Mouse (Mus musculus) adrenal gland, postnatal 14 days (tissue): ENCODE results near the gene Ccdc73. TPM values are rescaled to one million over a fixed set of nuclear protein-coding genes. Genes with fewer than 3 reads are reported as not detected.

Experiments
- DNase-seq: peaks from one replicate; pipeline ENCODE4 v3.0.0; 2021; ENCODE audit warnings: mixed read lengths
- total RNA-seq: library from RNA; stranded (reverse); gene quantifications from 2 replicates; pipeline ENCODE4 v1.2.3, GENCODE M21; 2021

Gene Ccdc73
- total RNA-seq, 1 experiment from 2014 or later, result 4.4 TPM

DNA sequence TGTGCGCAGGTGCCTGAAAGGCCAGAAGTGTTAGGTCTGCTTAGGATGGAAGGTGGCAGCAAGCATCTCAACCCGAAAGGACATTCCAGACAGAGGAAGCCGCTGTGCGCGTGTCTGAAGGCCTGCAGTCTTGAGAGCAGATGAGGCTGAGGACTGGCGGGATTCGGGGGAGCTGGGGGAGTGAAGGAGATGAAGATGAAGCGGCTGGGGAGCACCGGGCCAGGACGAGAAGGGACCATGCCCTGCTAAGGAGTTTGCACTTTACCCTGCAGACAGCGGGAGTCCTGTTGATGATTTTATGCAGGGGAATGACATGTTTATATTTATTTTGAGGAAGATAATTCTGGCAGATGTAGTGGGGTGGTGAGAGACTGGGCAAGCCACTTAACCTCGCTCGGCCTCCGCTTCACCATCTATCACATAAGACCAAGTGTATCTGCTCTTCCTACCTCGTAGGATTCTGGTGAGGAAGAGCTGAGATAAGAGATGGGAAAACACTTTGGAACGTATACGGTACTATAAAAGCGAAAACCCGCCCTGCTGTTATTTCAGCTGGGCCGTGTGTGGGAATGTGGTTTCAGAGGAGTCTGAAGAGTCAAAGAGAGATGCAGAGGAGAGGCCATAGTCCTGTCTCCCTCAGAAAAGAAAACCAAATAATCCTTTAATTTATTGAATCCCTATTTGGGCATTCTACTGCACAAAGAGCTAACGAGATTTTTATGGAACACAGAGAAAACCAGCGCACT lies 159.5 kb downstream of the Ccdc73 start:
- no peak for DNase-seq

DNA sequence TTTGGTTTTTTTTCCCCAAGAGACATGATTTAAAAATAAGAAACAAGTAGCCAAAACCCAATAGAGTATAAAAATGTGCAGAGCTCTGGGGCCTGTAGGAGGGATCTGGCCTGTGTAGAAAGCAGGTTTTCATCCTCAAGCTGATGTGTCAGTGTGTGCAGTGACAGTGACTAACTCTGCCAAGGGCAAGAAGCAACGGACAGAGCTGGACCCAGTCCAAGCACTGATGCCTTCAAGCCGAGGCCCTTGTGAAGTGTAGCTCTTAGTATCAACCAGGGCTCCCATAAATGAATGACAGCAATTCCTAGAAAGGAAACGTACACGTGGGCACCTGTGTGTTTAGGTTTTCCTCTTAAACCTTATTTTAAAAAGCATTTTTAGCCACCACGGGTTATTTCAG lies 161.2 kb downstream of the Ccdc73 start:
- peak; percentile 82 for DNase-seq

DNA sequence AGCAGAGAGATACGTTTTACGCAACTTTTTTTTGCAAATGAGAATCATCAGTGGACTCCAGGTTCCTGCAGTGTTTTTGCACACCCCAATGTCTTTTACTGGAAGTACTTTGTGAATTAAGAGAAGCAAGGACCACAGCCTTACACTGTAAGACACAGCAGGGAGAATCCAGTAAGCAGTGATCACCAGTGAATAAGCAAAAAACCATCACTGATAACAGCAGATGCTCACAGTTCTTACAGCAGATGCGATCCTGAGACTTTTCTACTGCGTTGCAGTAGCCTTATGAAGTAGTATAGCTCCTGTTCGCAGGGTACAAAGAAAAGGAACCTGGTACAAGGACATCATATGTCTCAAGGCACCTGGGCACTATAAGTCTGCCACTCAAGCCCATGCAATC lies 162.9 kb downstream of the Ccdc73 start:
- DNase-seq, result no peak

DNA sequence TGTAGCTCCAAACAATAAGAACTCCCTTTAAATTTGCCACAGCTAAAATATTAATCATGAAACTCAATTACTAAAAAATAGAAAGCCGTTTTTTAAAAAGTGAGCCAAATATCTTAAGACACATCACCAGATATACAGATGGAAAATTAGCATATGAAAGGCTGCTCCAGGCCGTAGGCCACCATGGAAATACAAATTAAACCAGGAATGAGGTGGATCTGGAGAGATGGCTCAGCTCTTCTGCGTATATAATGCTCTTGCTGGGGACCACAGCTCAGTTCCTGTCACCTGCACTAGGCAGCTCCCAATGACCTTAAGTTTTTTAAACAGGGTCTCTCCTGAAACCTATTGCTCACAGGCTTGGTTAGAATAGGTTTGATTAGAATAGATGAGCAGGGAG lies 166.5 kb downstream of the Ccdc73 start:
- DNase-seq, result no peak

DNA sequence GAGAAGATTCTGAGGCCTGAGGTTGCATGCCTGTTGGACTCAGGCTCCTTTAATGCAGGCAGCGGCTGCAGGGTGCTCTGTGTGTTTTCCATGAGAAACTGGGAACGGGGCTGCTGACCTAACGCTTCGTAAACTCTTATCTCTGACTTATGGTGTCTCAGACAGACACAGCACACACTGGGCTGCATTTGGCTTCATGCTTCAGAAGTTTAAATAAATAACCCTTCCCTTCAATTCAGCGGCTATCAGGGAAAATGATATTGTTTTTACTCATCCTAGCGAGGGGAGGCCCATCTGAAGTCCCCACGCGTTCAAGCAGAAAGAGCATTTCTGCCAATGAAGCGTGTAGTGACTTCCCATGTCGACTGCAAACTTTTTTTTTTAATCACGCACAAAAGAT lies 168.4 kb downstream of the Ccdc73 start:
- no peak for DNase-seq

DNA sequence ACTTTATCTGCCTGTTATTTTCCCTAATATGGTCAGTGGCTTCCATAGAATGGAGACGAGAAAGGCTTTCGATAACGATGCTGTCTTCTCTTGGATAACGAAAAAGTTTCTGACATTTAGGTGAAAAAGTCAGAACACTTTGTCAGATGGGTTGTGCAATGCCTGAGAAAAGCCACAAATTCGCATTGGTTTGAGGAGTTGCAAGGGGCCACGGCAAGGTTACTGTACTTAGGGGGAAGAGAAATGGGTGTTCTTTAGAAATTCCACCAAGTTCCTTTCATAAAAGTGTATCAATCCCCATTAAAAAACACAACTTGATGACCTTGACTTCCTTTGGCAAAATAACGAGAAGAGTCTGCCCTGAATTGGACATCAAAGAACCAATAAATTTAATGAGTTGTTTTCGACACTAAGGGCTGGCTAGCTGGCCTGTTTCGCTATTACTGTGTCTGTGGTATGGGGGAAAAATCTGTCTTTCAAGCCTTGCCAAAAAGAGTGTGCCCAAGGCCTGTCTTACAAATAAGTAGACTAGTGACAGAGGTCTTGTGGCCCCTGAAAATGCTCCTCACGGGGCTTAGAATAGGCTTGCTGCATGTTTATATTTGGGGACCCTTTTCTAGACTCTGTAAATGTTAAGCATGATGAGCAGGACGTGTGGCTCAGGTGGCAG lies 168.9 kb downstream of the Ccdc73 start:
- peak; percentile 46 for DNase-seq

DNA sequence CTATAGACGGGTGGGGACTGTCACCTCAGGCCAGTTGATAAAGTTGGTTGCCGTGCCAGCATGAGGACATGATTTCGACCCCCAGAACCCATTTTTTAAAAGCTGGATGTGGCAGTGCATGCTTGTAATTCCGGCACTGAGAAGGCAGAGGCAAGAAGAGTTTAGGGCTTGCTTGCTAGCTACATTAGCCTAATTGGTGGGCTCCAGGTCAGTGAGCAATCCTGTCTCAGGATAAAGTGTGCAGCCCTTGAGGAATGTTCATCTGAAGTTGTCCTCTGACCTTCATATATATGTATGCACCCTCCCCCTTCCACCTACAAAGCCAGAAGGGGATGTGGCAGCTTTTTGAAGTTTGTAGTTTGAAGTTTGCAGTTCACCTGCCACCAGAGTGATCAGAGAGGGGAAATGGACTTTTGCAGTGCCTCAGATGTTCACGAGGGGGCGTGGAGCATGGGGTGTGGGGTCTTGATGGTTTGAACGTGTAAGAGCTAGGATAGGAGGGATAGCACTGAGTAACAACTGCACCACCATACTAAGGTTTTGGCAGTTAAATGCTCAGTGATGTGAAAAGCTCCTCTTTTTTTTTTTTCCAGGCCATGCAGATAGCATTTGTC lies 170.5 kb downstream of the Ccdc73 start:
- DNase-seq, result no peak

DNA sequence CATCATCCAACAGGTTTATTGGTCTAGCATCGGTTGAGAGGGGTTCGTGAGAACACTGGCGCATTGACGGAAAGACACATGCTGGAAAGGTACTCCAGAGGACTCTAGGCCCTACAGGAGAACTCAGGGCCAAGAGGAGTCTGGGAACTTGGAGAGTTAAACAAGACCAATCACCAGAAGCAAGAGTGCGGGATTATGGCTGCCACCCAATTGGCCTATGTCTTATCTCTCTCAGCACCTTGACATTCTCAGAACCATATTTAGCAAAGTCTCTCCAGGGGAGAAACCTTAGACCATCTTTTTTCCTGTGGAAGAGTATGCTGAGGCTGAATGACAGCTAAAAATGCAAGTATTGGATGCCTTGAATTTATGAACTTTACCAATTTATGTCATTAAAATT lies 171.3 kb downstream of the Ccdc73 start:
- DNase-seq, result no peak

DNA sequence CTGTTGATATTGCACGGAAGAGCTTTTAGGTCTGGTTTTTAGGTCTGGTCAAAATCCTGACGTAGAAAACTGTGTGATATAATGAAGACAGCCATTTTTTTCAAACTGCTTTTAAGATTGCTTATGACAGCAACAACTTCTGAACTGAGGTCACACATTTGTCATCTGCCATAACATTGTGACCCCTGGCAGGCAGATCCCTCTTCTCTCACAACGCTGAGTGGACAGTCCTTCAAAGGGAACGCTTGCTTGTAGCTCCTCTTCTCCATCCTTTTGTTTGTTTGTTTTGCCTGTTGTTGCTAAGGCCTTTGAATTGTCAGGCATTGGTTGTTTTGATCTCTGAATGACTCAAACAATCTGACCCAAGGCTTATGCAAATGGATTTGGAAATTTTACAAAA lies 173.3 kb downstream of the Ccdc73 start:
- peak; percentile 21 for DNase-seq

DNA sequence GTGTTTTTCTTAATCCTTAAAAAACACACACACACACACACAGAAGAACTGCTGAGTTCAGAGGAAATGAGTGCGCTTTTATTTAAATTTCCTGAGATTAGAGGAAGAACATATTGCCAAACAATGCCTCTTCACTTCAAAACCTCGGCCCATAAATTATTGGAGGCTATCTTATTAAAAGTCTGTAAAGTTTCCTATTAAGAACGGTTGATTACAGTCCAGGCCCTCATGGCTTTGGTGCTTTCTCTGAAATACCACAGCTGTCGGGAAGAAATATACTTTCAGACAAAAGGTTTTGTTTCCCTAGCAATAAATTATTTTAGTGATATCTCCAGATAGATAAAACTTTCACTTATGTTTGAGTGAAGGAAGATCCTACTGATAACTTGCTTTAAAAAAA lies 175.5 kb downstream of the Ccdc73 start:
- no peak for DNase-seq

DNA sequence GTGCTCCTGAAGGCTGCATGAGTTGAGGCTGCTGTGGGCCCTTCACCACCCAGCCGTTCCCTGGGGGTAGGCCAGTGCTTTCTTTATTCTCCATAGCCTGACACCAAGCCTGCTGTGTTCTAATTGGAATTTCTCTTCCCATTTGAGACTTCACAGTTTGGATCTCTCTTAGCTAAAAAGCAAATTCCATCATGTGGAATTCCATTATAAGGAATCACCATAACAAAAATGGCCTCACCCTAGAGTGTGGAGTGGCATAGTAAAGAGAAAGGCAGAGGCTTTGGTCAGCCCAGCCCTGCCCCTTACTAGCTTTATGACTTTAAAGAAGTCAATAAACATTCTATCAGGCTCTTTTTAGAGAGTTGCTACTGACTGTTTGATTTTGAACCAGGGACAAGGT lies 180.7 kb downstream of the Ccdc73 start:
- DNase-seq, result no peak

DNA sequence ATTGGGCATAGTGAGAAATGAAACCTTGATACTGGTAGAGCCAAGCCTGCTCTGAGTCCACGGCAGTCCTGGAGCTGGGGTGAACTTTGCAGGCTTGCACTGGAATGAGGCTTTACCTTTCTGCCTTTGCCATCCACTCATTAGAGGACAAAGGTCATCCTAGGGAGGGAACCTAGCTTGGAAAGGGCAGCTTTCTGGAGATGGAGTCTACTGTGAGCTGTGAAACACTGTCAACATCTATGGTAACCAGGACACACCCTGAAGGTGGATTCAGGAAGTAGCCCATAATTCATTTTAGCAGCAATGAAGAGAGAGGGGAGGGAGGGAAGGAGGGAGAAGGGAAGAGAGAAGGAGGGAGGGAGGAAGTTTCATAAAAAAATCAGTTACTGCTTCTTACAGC lies 187.9 kb downstream of the Ccdc73 start:
- no peak for DNase-seq

DNA sequence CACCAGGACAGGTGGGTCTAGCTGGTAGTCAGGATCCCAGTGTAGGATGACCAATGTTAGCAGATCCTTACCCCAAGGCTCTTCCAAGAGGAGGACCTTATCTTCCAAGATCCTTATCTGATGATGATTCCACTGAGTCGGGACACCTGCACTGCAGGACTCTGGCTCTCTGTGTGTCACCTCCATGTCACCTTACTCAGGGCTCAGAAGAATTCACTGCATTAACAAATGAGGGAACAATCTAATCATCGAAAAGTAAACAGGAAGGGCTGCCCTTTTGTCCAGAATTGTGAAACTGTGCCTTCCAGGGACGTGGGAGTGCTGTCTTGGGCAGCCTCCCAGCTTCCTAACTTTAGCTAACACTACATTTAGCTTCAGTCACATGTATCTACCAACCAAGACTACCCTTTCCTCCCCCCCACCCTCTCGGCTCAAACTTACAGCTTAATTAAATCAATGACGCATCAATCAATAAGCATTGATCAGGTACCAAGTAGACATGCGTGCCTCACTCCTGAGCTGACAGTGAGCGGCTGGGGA lies 191.0 kb downstream of the Ccdc73 start:
- DNase-seq, result no peak

DNA sequence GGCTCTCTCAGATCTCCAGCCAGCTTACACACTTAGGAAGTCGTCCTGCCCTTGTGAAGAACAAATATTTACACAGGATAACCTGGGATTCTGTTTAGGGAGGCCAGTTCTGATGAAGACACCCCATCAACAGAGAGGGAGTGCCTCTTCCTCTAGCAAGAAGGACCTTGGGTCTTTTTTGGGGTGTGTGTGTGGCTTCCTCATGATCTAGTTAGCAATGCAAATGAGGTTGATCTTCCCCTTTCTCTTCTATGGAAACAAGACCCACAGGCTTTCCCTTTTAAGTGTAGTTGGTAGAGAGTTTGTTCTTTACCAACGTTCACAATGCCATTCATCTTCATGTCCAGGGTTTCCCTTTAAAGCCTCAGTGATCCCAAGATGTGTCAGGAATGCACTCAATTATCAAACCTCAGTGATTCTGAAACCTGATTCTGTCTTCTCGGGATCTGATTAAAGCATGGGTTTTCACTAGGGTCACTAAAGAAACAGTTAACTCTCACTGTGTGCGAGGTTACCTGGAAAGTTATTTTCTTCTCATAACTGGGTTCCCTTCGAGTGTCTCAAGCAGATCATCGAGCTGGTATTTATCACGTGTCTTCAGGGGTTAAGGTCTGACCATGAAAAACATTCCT lies 195.3 kb downstream of the Ccdc73 start:
- no peak for DNase-seq

Other genes starting within 250 kb of the Ccdc73 start
- gene Tcp11l1, start 155.6 kb upstream of the Ccdc73 start, total RNA-seq, result 9.0 and 10.6 TPM in 2 replicates
- not detected in 2 replicates for gene Pin1rt1, start 151.4 kb upstream of the Ccdc73 start, total RNA-seq
- 1.8 and 5.2 TPM in 2 replicates for gene Depdc7, start 124.9 kb upstream of the Ccdc73 start, total RNA-seq
- gene Qser1, start 51.0 kb upstream of the Ccdc73 start, total RNA-seq, result 23.9 and 24.2 TPM in 2 replicates
- 6.4 TPM in 2 replicates for gene Prrg4, start 17.9 kb upstream of the Ccdc73 start, total RNA-seq
- gene Eif3m, start 149.3 kb downstream of the Ccdc73 start, total RNA-seq, result 149 and 161 TPM in 2 replicates
- not detected in 2 replicates for gene Gm11060, start 224.2 kb downstream of the Ccdc73 start, total RNA-seq